Mouse (Mus musculus): ENCODE data around the gene Mgea5. TPM values are rescaled to one million over a fixed set of nuclear protein-coding genes. Genes with fewer than 3 reads are reported as not detected.

Gene Mgea5
- polyA plus RNA-seq, 1 experiment from 2014 or later = 10.8 TPM

- peaks cover 76% of the 10 kb centered on the region for H3K27me3 ChIP-seq (ENCODE audit: insufficient read depth, low read length)
- DNase-seq = no peak
- ATAC-seq = no peak
- H3K4me2 ChIP-seq (ENCODE audit: low read depth, low read length) = peak overlapping the region; percentile 71
- WGBS (ENCODE audit: insufficient replicate concordance) = 5% methylated on average over 16 of the region's 44 CpGs
- peak overlapping the region; percentile 39 for H3K4me3 ChIP-seq (ENCODE audit: low read depth, low read length)
- no peak for TF ChIP-seq CTCF (IDR thresholded peaks at IDR 0.05; ENCODE audit: low read depth)
- TF ChIP-seq EP300 (IDR thresholded peaks at IDR 0.05; ENCODE audit: low read depth) = no peak
- no peaks in the 10 kb centered on the region for H3K36me3 ChIP-seq (replicated peaks; ENCODE audit: insufficient read depth, low read length)
- no peaks in the 10 kb centered on the region for H3K9me3 ChIP-seq (ENCODE audit: low read length)
- peaks cover 24% of the 10 kb centered on the region for H3K4me1 ChIP-seq (ENCODE audit: insufficient read depth)
- H3K9ac ChIP-seq (replicated peaks) = no peak overlapping the region
- H3K27ac ChIP-seq (ENCODE audit: low read depth) = no peak overlapping the region
Observed at GRCm38 (mm10) chr19:45742984-45743575, 40.6 kb downstream of the Mgea5 start.

DNA sequence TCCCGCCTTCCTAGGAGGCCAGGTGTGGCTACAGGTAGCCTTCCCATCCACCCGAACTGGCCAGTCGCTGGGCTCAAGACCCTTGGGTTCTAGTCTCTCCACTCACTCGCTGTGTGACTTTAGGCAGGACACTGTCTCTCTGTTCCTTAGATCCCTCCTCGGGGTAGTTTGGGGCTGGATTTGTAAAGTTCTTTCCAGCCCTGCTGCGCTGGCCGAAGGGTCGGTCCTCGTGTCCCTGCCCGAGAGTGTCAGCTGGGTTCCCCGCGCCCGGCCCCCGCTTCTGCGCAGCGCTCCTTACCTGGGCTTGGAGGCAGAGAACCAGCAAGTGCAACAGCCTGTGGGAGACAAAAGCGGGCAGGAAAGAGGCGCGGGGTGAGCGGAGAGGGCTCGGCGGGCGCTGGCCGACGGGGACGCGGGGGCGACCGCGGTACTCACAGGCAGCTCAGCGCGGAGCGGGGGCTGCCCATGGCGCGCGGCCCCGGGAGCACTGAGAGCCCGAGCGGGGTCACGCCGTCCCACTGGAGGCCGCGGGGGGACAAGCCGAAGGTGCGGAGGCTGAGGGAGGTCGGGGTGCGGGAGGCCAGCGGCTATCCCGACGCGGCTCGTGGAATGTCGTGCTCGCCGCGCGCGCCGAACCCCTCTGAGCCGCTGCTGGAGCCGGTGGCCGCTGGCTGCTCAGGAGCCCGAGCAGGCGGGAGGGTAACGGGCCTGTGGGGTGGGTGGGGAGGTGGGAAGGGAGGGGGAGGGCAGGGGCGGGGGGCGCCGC, 41.2 kb downstream of the Mgea5 start, which contains the start of gene Fgf8:
Gene Fgf8 (minus strand): TSS at position 698 of the 766 bp plus-strand sequence.
- Histone ChIP-seq H3K27me3 (ENCODE audit: insufficient read depth, low read length) (peaks cover 83% of the 10 kb centered on the region), H3K36me3 (replicated peaks; ENCODE audit: insufficient read depth, low read length) (no peaks in the 10 kb centered on the region)

DNA sequence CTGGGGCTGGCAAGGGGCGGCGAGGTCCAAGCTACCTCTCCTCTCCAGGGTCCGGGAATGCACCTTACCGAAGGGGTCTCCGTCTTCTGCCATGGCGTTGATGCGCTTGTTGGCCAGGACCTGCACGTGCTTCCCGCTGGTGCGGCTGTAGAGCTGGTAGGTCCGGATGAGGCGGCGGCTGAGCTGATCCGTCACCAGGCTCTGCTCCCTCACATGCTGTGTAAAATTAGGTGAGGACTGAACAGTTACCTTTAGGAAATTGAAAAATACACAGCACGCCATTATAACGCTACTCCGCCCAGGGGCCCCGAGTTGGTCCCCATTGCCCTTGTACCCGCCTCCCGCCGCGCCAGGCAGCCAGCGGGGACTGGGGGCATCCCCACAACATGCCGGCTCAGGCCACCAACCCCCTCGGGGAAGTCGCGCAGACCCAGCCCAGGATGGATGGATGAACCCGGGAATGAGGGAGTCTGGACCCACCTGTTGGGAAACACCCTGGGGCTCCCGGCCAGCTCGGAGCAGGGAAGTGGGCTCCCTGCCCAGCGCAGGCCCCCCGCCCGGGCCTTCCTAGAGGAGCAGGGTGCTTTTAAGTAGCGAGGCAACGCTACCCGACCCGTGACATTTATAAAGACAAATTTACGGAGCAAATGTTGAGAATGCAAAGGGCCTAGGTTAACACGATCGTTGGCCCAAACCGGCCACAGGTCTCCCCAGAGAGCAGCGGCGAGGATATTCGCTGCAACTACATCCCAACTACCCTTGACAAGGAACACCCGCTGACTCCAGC, 42.0 kb downstream of the Mgea5 start:
- TF ChIP-seq EP300 (IDR thresholded peaks at IDR 0.05; ENCODE audit: low read depth) (no peak), CTCF (IDR thresholded peaks at IDR 0.05; ENCODE audit: low read depth) (no peak)
- H3K36me3 ChIP-seq (replicated peaks; ENCODE audit: insufficient read depth, low read length) = no peaks in the 10 kb centered on the region
- peaks cover 91% of the 10 kb centered on the region for H3K27me3 ChIP-seq (ENCODE audit: insufficient read depth, low read length)
- no peak for ATAC-seq
- H3K27ac ChIP-seq (ENCODE audit: low read depth) = no peak overlapping the region
- no peak overlapping the region for H3K9ac ChIP-seq (replicated peaks)
- peak overlapping the region; percentile 39; the same call in 1 of the 2 replicates for H3K4me3 ChIP-seq (ENCODE audit: low read depth, low read length)
- H3K9me3 ChIP-seq (ENCODE audit: low read length) = no peaks in the 10 kb centered on the region
- no peak overlapping the region; the same call in 1 of the 2 replicates for H3K4me2 ChIP-seq (ENCODE audit: low read depth, low read length)
- 5% methylated on average over 45 of the region's 45 CpGs for WGBS (ENCODE audit: insufficient replicate concordance)
- H3K4me1 ChIP-seq (ENCODE audit: insufficient read depth) = peaks cover 24% of the 10 kb centered on the region
- no peak for DNase-seq

More for the DNA sequence above, 41.2 kb downstream of the Mgea5 start, which contains the start of gene Fgf8:
- H3K9ac ChIP-seq (replicated peaks) = no peak within 1 kb of the TSS
- TF ChIP-seq CTCF (IDR thresholded peaks at IDR 0.05; ENCODE audit: low read depth) = no peak
- no peak for TF ChIP-seq EP300 (IDR thresholded peaks at IDR 0.05; ENCODE audit: low read depth)
- ATAC-seq (no peak), DNase-seq (no peak)
- H3K4me3 ChIP-seq (ENCODE audit: low read depth, low read length) = peak within 1 kb of the TSS; percentile 39
- H3K9me3 ChIP-seq (ENCODE audit: low read length) = no peaks in the 10 kb centered on the region
- H3K4me1 ChIP-seq (ENCODE audit: insufficient read depth) = peaks cover 21% of the 10 kb centered on the region
- 2% methylated on average over 51 of the region's 68 CpGs for WGBS (ENCODE audit: insufficient replicate concordance)
- H3K4me2 ChIP-seq (ENCODE audit: low read depth, low read length) = peak within 1 kb of the TSS; percentile 71
- H3K27ac ChIP-seq (ENCODE audit: low read depth) = no peak within 1 kb of the TSS

DNA sequence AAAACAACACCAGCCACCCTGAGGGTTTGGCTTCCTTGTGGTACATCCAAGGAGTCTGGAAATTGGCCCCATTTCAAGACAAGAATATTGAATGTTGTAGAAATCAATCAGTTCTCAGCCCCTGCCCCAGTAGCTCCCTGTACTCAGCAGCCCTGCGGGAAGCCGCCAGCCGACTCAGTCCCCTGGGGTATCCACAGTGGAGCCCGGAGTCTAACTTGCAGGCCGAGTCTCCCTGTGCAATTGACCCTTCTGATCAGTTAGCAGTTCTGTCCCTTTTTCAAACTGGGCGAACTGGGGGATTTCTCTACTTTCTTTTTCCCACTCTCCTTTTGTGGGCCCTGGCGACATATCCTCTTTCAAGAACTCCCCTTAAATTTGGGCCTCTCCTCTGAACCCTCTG, 42.8 kb downstream of the Mgea5 start:
- Histone ChIP-seq H3K4me2 (ENCODE audit: low read depth, low read length) (no peak overlapping the region), H3K27me3 (ENCODE audit: insufficient read depth, low read length) (peaks cover 94% of the 10 kb centered on the region), H3K4me1 (ENCODE audit: insufficient read depth) (peaks cover 16% of the 10 kb centered on the region), H3K9ac (replicated peaks) (no peak overlapping the region), H3K9me3 (ENCODE audit: low read length) (no peaks in the 10 kb centered on the region), H3K4me3 (ENCODE audit: low read depth, low read length) (no peak overlapping the region), H3K36me3 (replicated peaks; ENCODE audit: insufficient read depth, low read length) (no peaks in the 10 kb centered on the region), H3K27ac (ENCODE audit: low read depth) (no peak overlapping the region)
- 10% methylated on average over 7 of the region's 7 CpGs for WGBS (ENCODE audit: insufficient replicate concordance)
- TF ChIP-seq EP300 (IDR thresholded peaks at IDR 0.05; ENCODE audit: low read depth) = no peak
- no peak for TF ChIP-seq CTCF (IDR thresholded peaks at IDR 0.05; ENCODE audit: low read depth)
- DNase-seq (no peak), ATAC-seq (no peak)

- Histone ChIP-seq H3K27ac (ENCODE audit: low read depth) (no peak overlapping the region), H3K27me3 (ENCODE audit: insufficient read depth, low read length) (peaks cover 93% of the 10 kb centered on the region), H3K4me2 (ENCODE audit: low read depth, low read length) (no peak overlapping the region), H3K4me3 (ENCODE audit: low read depth, low read length) (no peak overlapping the region), H3K36me3 (replicated peaks; ENCODE audit: insufficient read depth, low read length) (no peaks in the 10 kb centered on the region), H3K4me1 (ENCODE audit: insufficient read depth) (peaks cover 10% of the 10 kb centered on the region), H3K9me3 (ENCODE audit: low read length) (no peaks in the 10 kb centered on the region), H3K9ac (replicated peaks) (no peak overlapping the region)
- TF ChIP-seq EP300 (IDR thresholded peaks at IDR 0.05; ENCODE audit: low read depth) = no peak
- TF ChIP-seq CTCF (IDR thresholded peaks at IDR 0.05; ENCODE audit: low read depth) = no peak
- DNase-seq = no peak
- no peak for ATAC-seq
- WGBS (ENCODE audit: insufficient replicate concordance) = 13% methylated on average over 13 of the region's 13 CpGs
Observed at GRCm38 (mm10) chr19:45740233-45740632, 43.4 kb downstream of the Mgea5 start.

GRCm38 (mm10) chr19:45738521-45738920, 45.1 kb downstream of the Mgea5 start:
- ATAC-seq (no peak), DNase-seq (no peak)
- Histone ChIP-seq H3K4me1 (ENCODE audit: insufficient read depth) (peaks cover 9% of the 10 kb centered on the region), H3K4me3 (ENCODE audit: low read depth, low read length) (no peak overlapping the region), H3K9ac (replicated peaks) (no peak overlapping the region), H3K9me3 (ENCODE audit: low read length) (no peaks in the 10 kb centered on the region), H3K36me3 (replicated peaks; ENCODE audit: insufficient read depth, low read length) (no peaks in the 10 kb centered on the region), H3K27ac (ENCODE audit: low read depth) (no peak overlapping the region), H3K27me3 (ENCODE audit: insufficient read depth, low read length) (peaks cover 93% of the 10 kb centered on the region), H3K4me2 (ENCODE audit: low read depth, low read length) (no peak overlapping the region)
- 70% methylated on average over 5 of the region's 5 CpGs for WGBS (ENCODE audit: insufficient replicate concordance)
- TF ChIP-seq EP300 (IDR thresholded peaks at IDR 0.05; ENCODE audit: low read depth) (no peak), CTCF (IDR thresholded peaks at IDR 0.05; ENCODE audit: low read depth) (no peak)
